Mouse (Mus musculus): ENCODE data around the gene Map3k6. TPM values are rescaled to one million over a fixed set of nuclear protein-coding genes. Genes with fewer than 3 reads are reported as not detected.
A peak's percentile ranks its signal among the peaks of the same experiment; 100 is the strongest.

Map3k6 gene
- polyA plus RNA-seq, 1 experiment = 4.6 TPM

DNA sequence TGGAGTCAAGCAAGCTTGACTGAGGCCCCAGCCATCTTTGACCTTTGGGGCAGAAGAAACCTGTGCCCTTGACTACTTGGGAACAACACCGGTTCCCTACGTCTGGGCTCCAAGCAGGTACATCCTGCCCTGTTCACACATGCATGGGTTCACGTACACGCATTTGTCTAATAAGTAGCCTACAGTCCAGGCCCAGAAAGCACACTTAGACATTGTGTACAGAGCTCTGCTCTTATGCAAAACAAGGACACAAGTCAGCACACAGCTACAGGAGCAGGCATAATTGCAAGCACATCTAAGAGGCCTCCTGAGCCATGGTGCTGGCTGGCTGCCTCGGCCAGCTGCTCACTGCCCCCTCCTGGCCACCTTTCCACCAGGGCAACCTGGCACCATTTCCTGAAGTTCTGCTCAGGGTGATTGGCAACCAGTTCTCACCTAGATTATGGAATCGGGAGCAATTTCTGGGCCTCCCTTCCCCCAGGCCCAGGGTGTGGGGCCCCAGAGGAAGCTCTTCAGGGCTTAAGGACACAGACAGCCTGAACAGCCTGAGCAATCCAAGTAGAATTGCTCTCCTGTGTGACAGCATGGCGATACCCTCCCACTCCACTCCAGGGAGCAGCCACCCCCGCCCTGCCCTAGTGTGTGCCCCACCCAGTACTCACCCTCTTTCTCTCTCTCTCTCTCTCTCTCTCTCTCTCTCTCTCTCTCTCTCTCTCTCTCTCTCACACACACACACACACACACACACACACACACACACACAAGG is 39.4 kb upstream of the Map3k6 start:
- H3K36me3 ChIP-seq (ENCODE audit: control insufficient read depth, insufficient read depth) = peaks cover 7% of the 10 kb centered on the region
- H3K4me2 ChIP-seq (ENCODE audit: low read depth) = no peak overlapping the region
- no peak overlapping the region for H3K4me3 ChIP-seq
- no peaks in the 10 kb centered on the region for H3K27me3 ChIP-seq (ENCODE audit: control insufficient read depth, insufficient read depth, insufficient read length)
- no peak for TF ChIP-seq E2F4 (IDR thresholded peaks at IDR 0.05; ENCODE audit: insufficient read depth)
- peak in 1 of 3 experiments; percentile 25 for TF ChIP-seq MYOG (IDR thresholded peaks at IDR 0.05; ENCODE audit: control insufficient read depth in 1 of 3, insufficient read depth in 1 of 3, insufficient read length in 2 of 3, low read depth in 2 of 3)
- TF ChIP-seq TCF12 (IDR thresholded peaks at IDR 0.05; ENCODE audit: insufficient read depth, poor library complexity, severe bottlenecking) = no peak
- peak; percentile 35 for TF ChIP-seq POLR2A (IDR thresholded peaks at IDR 0.05; ENCODE audit: insufficient read length, low read depth)
- TF ChIP-seq CEBPB (IDR thresholded peaks at IDR 0.05; ENCODE audit: insufficient read depth, poor library complexity, severe bottlenecking) = no peak
- peak in 1 of 3 experiments; percentile 12 for TF ChIP-seq MYOD1 (IDR thresholded peaks at IDR 0.05; ENCODE audit: control insufficient read depth in 1 of 3, insufficient read length in 2 of 3, low read depth in 2 of 3)
- TF ChIP-seq MAX (IDR thresholded peaks at IDR 0.05; ENCODE audit: low read depth) = no peak
- no peak for TF ChIP-seq SRF (IDR thresholded peaks at IDR 0.05; ENCODE audit: control insufficient read depth, insufficient read length, low read depth)
- TF ChIP-seq REST (IDR thresholded peaks at IDR 0.05; ENCODE audit: insufficient read depth, insufficient read length) = no peak
- peak; percentile 87 for TF ChIP-seq POLR2AphosphoS2 (IDR thresholded peaks at IDR 0.05; ENCODE audit: insufficient read length, low read depth)
- TF ChIP-seq TCF3 (IDR thresholded peaks at IDR 0.05; ENCODE audit: insufficient read length, low read depth) = no peak
- TF ChIP-seq USF1 (IDR thresholded peaks at IDR 0.05; ENCODE audit: low read depth) = no peak
- no peaks in the 10 kb centered on the region for H3K79me2 ChIP-seq (ENCODE audit: control insufficient read depth, insufficient read depth)
- no peak overlapping the region for H3ac ChIP-seq (ENCODE audit: control insufficient read depth, insufficient read length)

DNA sequence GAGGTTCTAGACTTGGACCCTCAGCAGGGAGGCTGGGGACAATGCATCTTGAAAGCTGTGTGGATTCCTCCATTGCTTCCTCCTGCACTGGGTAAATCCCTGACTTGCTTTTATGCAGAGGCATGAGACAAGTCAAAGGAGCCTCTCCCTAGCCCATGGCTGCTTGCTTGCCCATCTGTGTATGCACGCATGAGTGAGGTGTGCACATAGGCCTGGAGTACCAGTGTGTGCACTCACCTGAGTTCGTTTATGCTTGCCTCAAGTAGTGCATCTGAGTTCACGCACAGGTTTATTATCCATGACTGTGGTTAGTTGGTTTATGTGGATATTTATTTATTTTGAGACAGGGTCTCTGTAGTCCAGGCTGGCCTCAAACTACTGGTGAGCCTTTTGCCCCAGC is 38.4 kb upstream of the Map3k6 start:
- Histone ChIP-seq H3K27me3 (ENCODE audit: control insufficient read depth, insufficient read depth, insufficient read length) (no peaks in the 10 kb centered on the region), H3K36me3 (ENCODE audit: control insufficient read depth, insufficient read depth) (peaks cover 3% of the 10 kb centered on the region), H3K4me2 (ENCODE audit: low read depth) (no peak overlapping the region), H3K79me2 (ENCODE audit: control insufficient read depth, insufficient read depth) (no peaks in the 10 kb centered on the region), H3K4me3 (no peak overlapping the region), H3ac (ENCODE audit: control insufficient read depth, insufficient read length) (no peak overlapping the region)
- TF ChIP-seq POLR2AphosphoS2 (IDR thresholded peaks at IDR 0.05; ENCODE audit: insufficient read length, low read depth) (peak; percentile 91), MYOD1 (IDR thresholded peaks at IDR 0.05; ENCODE audit: control insufficient read depth in 1 of 3, insufficient read length in 2 of 3, low read depth in 2 of 3) (no peak), MYOG (IDR thresholded peaks at IDR 0.05; ENCODE audit: control insufficient read depth in 1 of 3, insufficient read depth in 1 of 3, insufficient read length in 2 of 3, low read depth in 2 of 3) (no peak), REST (IDR thresholded peaks at IDR 0.05; ENCODE audit: insufficient read depth, insufficient read length) (no peak), SRF (IDR thresholded peaks at IDR 0.05; ENCODE audit: control insufficient read depth, insufficient read length, low read depth) (no peak), POLR2A (IDR thresholded peaks at IDR 0.05; ENCODE audit: insufficient read length, low read depth) (peak; percentile 25), TCF3 (IDR thresholded peaks at IDR 0.05; ENCODE audit: insufficient read length, low read depth) (no peak), USF1 (IDR thresholded peaks at IDR 0.05; ENCODE audit: low read depth) (no peak), E2F4 (IDR thresholded peaks at IDR 0.05; ENCODE audit: insufficient read depth) (no peak), TCF12 (IDR thresholded peaks at IDR 0.05; ENCODE audit: insufficient read depth, poor library complexity, severe bottlenecking) (no peak), CEBPB (IDR thresholded peaks at IDR 0.05; ENCODE audit: insufficient read depth, poor library complexity, severe bottlenecking) (no peak), MAX (IDR thresholded peaks at IDR 0.05; ENCODE audit: low read depth) (no peak)

DNA sequence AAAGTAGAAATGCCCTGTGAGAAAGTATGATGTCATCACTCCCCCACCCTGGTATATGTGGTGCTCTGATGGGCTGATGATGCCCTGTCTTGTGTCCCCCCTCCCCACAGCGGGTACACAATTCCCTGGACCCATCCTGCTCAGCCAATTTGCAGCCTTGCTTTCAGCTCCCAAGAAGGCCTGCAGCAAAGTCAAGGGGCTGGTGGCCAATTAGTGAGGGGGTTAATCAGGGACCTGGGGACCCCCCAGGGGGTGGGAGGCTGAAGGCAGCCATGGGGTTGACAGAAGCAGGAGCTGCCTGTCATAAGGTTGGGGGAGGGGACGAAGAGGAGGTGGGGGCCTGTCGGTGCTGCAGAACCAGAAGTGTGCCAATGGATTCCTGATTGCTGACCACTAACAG is 37.0 kb upstream of the Map3k6 start:
- TF ChIP-seq USF1 (IDR thresholded peaks at IDR 0.05; ENCODE audit: low read depth) = no peak
- TF ChIP-seq MAX (IDR thresholded peaks at IDR 0.05; ENCODE audit: low read depth) = no peak
- TF ChIP-seq POLR2AphosphoS2 (IDR thresholded peaks at IDR 0.05; ENCODE audit: insufficient read length, low read depth) = no peak
- no peak for TF ChIP-seq POLR2A (IDR thresholded peaks at IDR 0.05; ENCODE audit: insufficient read length, low read depth)
- TF ChIP-seq MYOG (IDR thresholded peaks at IDR 0.05; ENCODE audit: control insufficient read depth in 1 of 3, insufficient read depth in 1 of 3, insufficient read length in 2 of 3, low read depth in 2 of 3) = no peak
- no peak for TF ChIP-seq TCF12 (IDR thresholded peaks at IDR 0.05; ENCODE audit: insufficient read depth, poor library complexity, severe bottlenecking)
- no peak for TF ChIP-seq REST (IDR thresholded peaks at IDR 0.05; ENCODE audit: insufficient read depth, insufficient read length)
- no peak for TF ChIP-seq SRF (IDR thresholded peaks at IDR 0.05; ENCODE audit: control insufficient read depth, insufficient read length, low read depth)
- TF ChIP-seq MYOD1 (IDR thresholded peaks at IDR 0.05; ENCODE audit: control insufficient read depth in 1 of 3, insufficient read length in 2 of 3, low read depth in 2 of 3) = no peak
- TF ChIP-seq E2F4 (IDR thresholded peaks at IDR 0.05; ENCODE audit: insufficient read depth) = no peak
- no peaks in the 10 kb centered on the region for H3K27me3 ChIP-seq (ENCODE audit: control insufficient read depth, insufficient read depth, insufficient read length)
- peaks cover 3% of the 10 kb centered on the region for H3K36me3 ChIP-seq (ENCODE audit: control insufficient read depth, insufficient read depth)

DNA sequence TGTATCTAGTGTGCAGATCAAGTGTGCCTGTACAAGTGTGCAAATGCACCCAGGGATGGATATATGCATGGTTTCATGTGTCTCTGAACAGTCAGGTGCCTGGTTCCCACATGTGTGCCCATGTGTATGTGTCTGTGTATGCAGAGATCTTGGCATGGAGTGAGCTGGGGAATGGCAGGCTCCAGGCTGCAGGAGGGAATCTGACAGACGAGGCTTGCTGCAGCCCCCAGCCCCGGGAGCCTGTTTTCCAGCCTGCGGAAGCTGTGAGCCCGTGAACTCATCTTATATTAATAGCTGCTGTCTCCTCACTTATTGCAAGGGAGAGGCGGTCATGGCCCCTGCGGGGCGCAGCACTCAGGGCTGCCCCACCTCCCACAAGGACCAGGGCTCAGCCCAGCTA is 36.2 kb upstream of the Map3k6 start:
- Histone ChIP-seq H3K4me3 (no peak overlapping the region), H3K27me3 (ENCODE audit: control insufficient read depth, insufficient read depth, insufficient read length) (no peaks in the 10 kb centered on the region), H3K36me3 (ENCODE audit: control insufficient read depth, insufficient read depth) (no peaks in the 10 kb centered on the region), H3K79me2 (ENCODE audit: control insufficient read depth, insufficient read depth) (no peaks in the 10 kb centered on the region), H3K4me2 (ENCODE audit: low read depth) (no peak overlapping the region), H3ac (ENCODE audit: control insufficient read depth, insufficient read length) (no peak overlapping the region)
- TF ChIP-seq MAX (IDR thresholded peaks at IDR 0.05; ENCODE audit: low read depth) (no peak), POLR2AphosphoS2 (IDR thresholded peaks at IDR 0.05; ENCODE audit: insufficient read length, low read depth) (peak; percentile 48), TCF3 (IDR thresholded peaks at IDR 0.05; ENCODE audit: insufficient read length, low read depth) (no peak)

More for the DNA sequence above, 37.0 kb upstream of the Map3k6 start:
- no peak overlapping the region for H3K4me2 ChIP-seq (ENCODE audit: low read depth)
- no peak overlapping the region for H3ac ChIP-seq (ENCODE audit: control insufficient read depth, insufficient read length)
- no peaks in the 10 kb centered on the region for H3K79me2 ChIP-seq (ENCODE audit: control insufficient read depth, insufficient read depth)
- H3K4me3 ChIP-seq = no peak overlapping the region
